Mouse (Mus musculus) kidney, adult 9 months (tissue): Measurements from ENCODE around the gene Fgfr2.
"Not testable (repeated sequence)": the region's sequence is repeated elsewhere in the genome, so short reads cannot be mapped to it uniquely, and the experiment has no call there.

Source experiments
- DNase-seq: peaks from one replicate; pipeline ENCODE4 v3.0.0; 2022

The Fgfr2 gene

GRCm38 (mm10) chr7:130545401-130545800 is 2577.7 kb downstream of the Fgfr2 start:
- DNase-seq: no peak

GRCm38 (mm10) chr7:130543181-130543580 is 2580.0 kb downstream of the Fgfr2 start:
- DNase-seq: no peak

GRCm38 (mm10) chr7:130540176-130540575 is 2583.0 kb downstream of the Fgfr2 start:
- no peak for DNase-seq

- no peak for DNase-seq
Observed at GRCm38 (mm10) chr7:130537068-130537467, 2586.1 kb downstream of the Fgfr2 start.

- DNase-seq: no peak
Observed at GRCm38 (mm10) chr7:130535174-130535573, 2588.0 kb downstream of the Fgfr2 start.

GRCm38 (mm10) chr7:130533316-130534260 is 2589.6 kb downstream of the Fgfr2 start:
- peak; percentile 92 for DNase-seq

- DNase-seq: not testable (repeated sequence)
Observed at GRCm38 (mm10) chr7:130531138-130531537, 2592.0 kb downstream of the Fgfr2 start.

- DNase-seq: no peak
Observed at GRCm38 (mm10) chr7:130527306-130527705, 2595.8 kb downstream of the Fgfr2 start.

GRCm38 (mm10) chr7:130523451-130523850 is 2599.7 kb downstream of the Fgfr2 start:
- DNase-seq: no peak

GRCm38 (mm10) chr7:130520812-130521422 is 2602.2 kb downstream of the Fgfr2 start:
- peak; percentile 72 for DNase-seq

- DNase-seq: peak; percentile 73
Observed at GRCm38 (mm10) chr7:130520049-130520425, 2603.1 kb downstream of the Fgfr2 start, which contains the start of gene Ate1. Gene Ate1, minus strand, starts transcription at chr7:130520369.

- DNase-seq: peak; percentile 97
Observed at GRCm38 (mm10) chr7:130519096-130520048, 2603.8 kb downstream of the Fgfr2 start.

- DNase-seq: peak; percentile 56
Observed at GRCm38 (mm10) chr7:130518213-130519095, 2604.7 kb downstream of the Fgfr2 start.

- DNase-seq: no peak
Observed at GRCm38 (mm10) chr7:130510243-130510642, 2612.9 kb downstream of the Fgfr2 start.

- no peak for DNase-seq
Observed at GRCm38 (mm10) chr7:130503006-130503405, 2620.1 kb downstream of the Fgfr2 start.

- DNase-seq: no peak
Observed at GRCm38 (mm10) chr7:130501499-130501898, 2621.7 kb downstream of the Fgfr2 start.

GRCm38 (mm10) chr7:130493346-130493745 is 2629.8 kb downstream of the Fgfr2 start:
- DNase-seq: no peak

- DNase-seq: no peak
Observed at GRCm38 (mm10) chr7:130492026-130492425, 2631.1 kb downstream of the Fgfr2 start.

- not testable (repeated sequence) for DNase-seq
Observed at GRCm38 (mm10) chr7:130479003-130479402, 2644.1 kb downstream of the Fgfr2 start.

- DNase-seq: peak; percentile 57
Observed at GRCm38 (mm10) chr7:130475970-130476369, 2647.2 kb downstream of the Fgfr2 start.

- DNase-seq: no peak
Observed at GRCm38 (mm10) chr7:130473881-130474280, 2649.3 kb downstream of the Fgfr2 start.

GRCm38 (mm10) chr7:130472683-130473082 is 2650.5 kb downstream of the Fgfr2 start:
- no peak for DNase-seq
